Mouse (Mus musculus): ENCODE results near the gene Ttc28. TPM values are rescaled to one million over a fixed set of nuclear protein-coding genes. Genes with fewer than 3 reads are reported as not detected.

The Ttc28 gene
- total and polyA plus RNA-seq, 2 experiments from 2014 or later, result 14.5 to 50.4 TPM

DNA sequence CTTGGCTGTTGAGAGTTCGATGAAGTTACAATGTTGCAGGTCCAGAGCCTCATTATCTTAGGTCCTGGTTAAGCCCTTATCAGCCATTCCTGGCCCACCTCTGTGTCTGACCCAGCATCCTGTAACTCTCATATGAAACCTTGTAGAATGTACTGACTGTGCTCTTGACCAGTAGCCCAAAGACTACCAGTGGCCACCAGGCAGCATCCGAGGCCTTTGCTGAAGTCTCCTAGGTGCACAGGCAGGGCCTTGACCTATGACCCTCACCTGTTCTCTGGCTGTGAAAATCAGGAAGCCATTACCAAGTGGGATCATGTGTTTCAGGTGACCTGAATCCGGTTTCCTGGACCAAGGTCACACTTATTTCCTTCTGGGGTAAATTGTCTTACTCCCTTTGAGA, 183.6 kb downstream of the Ttc28 start:
- Histone ChIP-seq H3K36me3 (ENCODE audit: insufficient read depth) (no peaks in the 10 kb centered on the region), H3K4me2 (ENCODE audit: low read depth) (no peak overlapping the region), H3K4me3 (ENCODE audit: low read depth, low read length) (no peak overlapping the region), H3K4me1 (ENCODE audit: insufficient read depth) (peaks cover 23% of the 10 kb centered on the region), H3K27me3 (ENCODE audit: insufficient read depth, low read length) (no peaks in the 10 kb centered on the region), H3K27ac (ENCODE audit: low read depth, low read length) (no peak overlapping the region), H3K9me3 (ENCODE audit: low read length) (no peaks in the 10 kb centered on the region), H3K9ac (no peak overlapping the region)
- no peak for TF ChIP-seq CTCF (IDR thresholded peaks at IDR 0.05; ENCODE audit: low read depth)
- no peak for ATAC-seq
- no peak for DNase-seq
- WGBS, result 94% methylated on average over 3 of the region's 3 CpGs

DNA sequence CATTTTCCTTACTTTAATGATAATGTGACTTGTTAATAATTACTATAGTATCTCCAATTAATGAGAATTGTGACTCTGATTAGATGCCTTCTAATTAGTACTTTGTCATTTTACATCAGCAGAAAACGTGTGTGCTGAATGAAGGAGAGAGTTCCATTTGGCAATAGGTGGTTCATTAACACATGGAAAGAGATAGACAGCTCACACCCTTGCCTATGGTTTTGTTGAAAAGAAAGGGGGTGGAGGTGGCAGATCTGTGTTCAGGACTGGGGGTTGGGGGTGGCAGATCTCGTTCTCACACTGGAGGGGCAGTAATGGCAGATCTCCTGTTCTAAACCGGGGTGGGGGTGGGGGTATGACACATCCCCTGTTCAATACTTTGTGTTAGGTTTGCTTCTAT, 184.4 kb downstream of the Ttc28 start:
- WGBS, result 36% methylated on average over 3 of the region's 3 CpGs
- H3K9ac ChIP-seq, result no peak overlapping the region
- DNase-seq (no peak), ATAC-seq (no peak)
- H3K36me3 ChIP-seq (ENCODE audit: insufficient read depth), result no peaks in the 10 kb centered on the region
- peaks cover 15% of the 10 kb centered on the region for H3K4me1 ChIP-seq (ENCODE audit: insufficient read depth)
- peak overlapping the region; percentile 17; the same call in 1 of the 2 replicates for H3K27ac ChIP-seq (ENCODE audit: low read depth, low read length)
- TF ChIP-seq CTCF (IDR thresholded peaks at IDR 0.05; ENCODE audit: low read depth), result no peak
- H3K9me3 ChIP-seq (ENCODE audit: low read length), result no peaks in the 10 kb centered on the region
- H3K27me3 ChIP-seq (ENCODE audit: insufficient read depth, low read length), result no peaks in the 10 kb centered on the region
- H3K4me2 ChIP-seq (ENCODE audit: low read depth), result no peak overlapping the region
- no peak overlapping the region for H3K4me3 ChIP-seq (ENCODE audit: low read depth, low read length)

DNA sequence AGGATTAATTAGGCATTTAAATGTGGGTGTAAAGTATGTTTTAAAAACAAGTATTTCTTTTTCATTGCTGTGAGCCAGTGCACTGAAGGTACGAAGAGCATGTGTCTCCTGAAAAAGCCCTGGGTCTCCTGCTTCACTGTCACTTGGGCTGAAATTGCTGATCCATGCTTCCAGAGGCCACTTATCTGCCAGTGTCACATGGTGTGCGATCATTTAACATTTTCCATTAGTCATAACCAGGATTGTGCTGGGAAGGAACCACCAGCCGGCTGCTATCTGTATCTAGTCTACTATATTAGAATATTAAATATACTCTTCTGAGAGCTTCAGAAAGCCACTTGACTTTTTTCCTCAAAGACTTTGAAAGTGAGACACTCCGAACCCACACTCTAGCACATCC, 186.2 kb downstream of the Ttc28 start:
- no peak for TF ChIP-seq CTCF (IDR thresholded peaks at IDR 0.05; ENCODE audit: low read depth)
- no peak for ATAC-seq

DNA sequence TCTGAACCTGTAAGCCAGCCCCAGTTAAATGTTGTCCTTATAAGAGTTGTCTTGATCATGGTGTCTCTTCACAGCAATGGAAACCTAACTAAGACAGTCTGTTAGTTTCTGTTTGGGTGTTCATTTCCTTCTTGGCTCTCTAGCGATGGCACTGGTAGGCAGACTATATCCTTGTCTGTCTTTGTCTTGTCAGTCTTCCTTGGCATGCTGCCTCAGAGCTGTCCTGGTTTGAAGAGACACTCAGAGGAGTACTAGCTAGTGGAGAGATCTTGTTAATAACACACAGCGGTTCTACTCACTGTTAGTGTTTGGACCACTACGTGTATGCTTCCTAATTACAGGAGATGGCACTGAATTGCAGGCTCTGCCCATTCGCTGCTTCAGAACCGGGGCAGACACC, 189.9 kb downstream of the Ttc28 start:
- Histone ChIP-seq H3K4me3 (ENCODE audit: low read depth, low read length) (no peak overlapping the region), H3K36me3 (ENCODE audit: insufficient read depth) (no peaks in the 10 kb centered on the region), H3K27ac (ENCODE audit: low read depth, low read length) (no peak overlapping the region), H3K4me2 (ENCODE audit: low read depth) (no peak overlapping the region), H3K27me3 (ENCODE audit: insufficient read depth, low read length) (no peaks in the 10 kb centered on the region), H3K9ac (no peak overlapping the region), H3K4me1 (ENCODE audit: insufficient read depth) (peaks cover 21% of the 10 kb centered on the region), H3K9me3 (ENCODE audit: low read length) (no peaks in the 10 kb centered on the region)
- DNase-seq (no peak), ATAC-seq (peak; percentile 38)
- WGBS, result 60% methylated on average over 5 of the region's 5 CpGs
- TF ChIP-seq CTCF (IDR thresholded peaks at IDR 0.05; ENCODE audit: low read depth), result no peak

More for the DNA sequence above, 186.2 kb downstream of the Ttc28 start:
- Histone ChIP-seq H3K9ac (no peak overlapping the region), H3K27ac (ENCODE audit: low read depth, low read length) (no peak overlapping the region), H3K4me2 (ENCODE audit: low read depth) (no peak overlapping the region), H3K36me3 (ENCODE audit: insufficient read depth) (no peaks in the 10 kb centered on the region), H3K27me3 (ENCODE audit: insufficient read depth, low read length) (no peaks in the 10 kb centered on the region), H3K4me3 (ENCODE audit: low read depth, low read length) (no peak overlapping the region), H3K9me3 (ENCODE audit: low read length) (no peaks in the 10 kb centered on the region), H3K4me1 (ENCODE audit: insufficient read depth) (peaks cover 27% of the 10 kb centered on the region)
- DNase-seq, result no peak
- 63% methylated on average over 4 of the region's 4 CpGs for WGBS

DNA sequence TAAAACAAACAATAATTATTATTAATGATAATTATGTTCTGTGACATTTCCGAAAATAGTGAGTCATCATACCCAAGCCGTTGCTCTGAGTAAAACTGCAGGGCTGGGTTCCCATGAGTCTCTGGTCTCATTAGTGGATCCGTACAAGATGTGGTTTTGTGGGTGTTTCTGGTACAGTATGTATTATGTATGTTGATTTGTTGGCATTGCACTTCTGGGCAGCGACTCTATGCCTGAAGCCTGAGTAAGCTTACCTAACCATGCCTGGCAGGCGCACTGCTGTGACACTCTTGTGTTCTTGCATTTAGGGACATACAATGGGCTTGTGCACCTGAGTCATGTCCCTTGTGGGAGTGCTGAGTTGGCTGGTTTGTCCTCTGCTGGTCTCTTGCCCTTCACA, 190.3 kb downstream of the Ttc28 start:
- no peaks in the 10 kb centered on the region for H3K27me3 ChIP-seq (ENCODE audit: insufficient read depth, low read length)
- H3K36me3 ChIP-seq (ENCODE audit: insufficient read depth), result no peaks in the 10 kb centered on the region
- DNase-seq (no peak), ATAC-seq (peak; percentile 5; the same call in 1 of the 2 replicates)
- TF ChIP-seq CTCF (IDR thresholded peaks at IDR 0.05; ENCODE audit: low read depth), result no peak
- peaks cover 19% of the 10 kb centered on the region; the same call in 1 of the 2 replicates for H3K4me1 ChIP-seq (ENCODE audit: insufficient read depth)
- H3K27ac ChIP-seq (ENCODE audit: low read depth, low read length), result no peak overlapping the region
- H3K9ac ChIP-seq, result no peak overlapping the region
- no peak overlapping the region for H3K4me3 ChIP-seq (ENCODE audit: low read depth, low read length)
- no peak overlapping the region for H3K4me2 ChIP-seq (ENCODE audit: low read depth)
- 66% methylated on average over 5 of the region's 5 CpGs for WGBS
- H3K9me3 ChIP-seq (ENCODE audit: low read length), result no peaks in the 10 kb centered on the region

DNA sequence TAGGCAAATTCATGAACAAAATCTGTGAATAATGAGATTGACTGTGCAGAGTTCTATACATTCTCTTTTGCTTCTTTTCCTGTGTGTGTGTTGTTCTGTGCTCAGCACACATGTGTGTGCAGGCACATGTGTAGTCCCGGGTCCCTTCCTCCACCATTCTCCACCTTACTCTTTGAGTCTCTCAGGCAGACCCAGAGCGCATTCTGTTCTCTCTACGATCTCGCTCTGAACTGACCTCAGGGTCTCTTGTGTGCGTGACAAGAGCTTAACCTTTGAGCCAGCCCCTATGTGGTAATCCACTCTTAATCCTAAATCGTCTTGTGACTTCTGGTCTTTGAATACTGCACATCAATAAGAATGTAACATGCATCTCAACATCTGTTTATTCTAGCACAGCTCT, 190.8 kb downstream of the Ttc28 start:
- ATAC-seq, result no peak
- Histone ChIP-seq H3K4me1 (ENCODE audit: insufficient read depth) (peaks cover 18% of the 10 kb centered on the region; the same call in 1 of the 2 replicates), H3K4me2 (ENCODE audit: low read depth) (no peak overlapping the region), H3K4me3 (ENCODE audit: low read depth, low read length) (no peak overlapping the region), H3K9ac (no peak overlapping the region), H3K27me3 (ENCODE audit: insufficient read depth, low read length) (no peaks in the 10 kb centered on the region), H3K27ac (ENCODE audit: low read depth, low read length) (no peak overlapping the region), H3K9me3 (ENCODE audit: low read length) (no peaks in the 10 kb centered on the region), H3K36me3 (ENCODE audit: insufficient read depth) (no peaks in the 10 kb centered on the region)
- 69% methylated on average over 6 of the region's 6 CpGs for WGBS
- DNase-seq, result no peak
- TF ChIP-seq CTCF (IDR thresholded peaks at IDR 0.05; ENCODE audit: low read depth), result no peak

DNA sequence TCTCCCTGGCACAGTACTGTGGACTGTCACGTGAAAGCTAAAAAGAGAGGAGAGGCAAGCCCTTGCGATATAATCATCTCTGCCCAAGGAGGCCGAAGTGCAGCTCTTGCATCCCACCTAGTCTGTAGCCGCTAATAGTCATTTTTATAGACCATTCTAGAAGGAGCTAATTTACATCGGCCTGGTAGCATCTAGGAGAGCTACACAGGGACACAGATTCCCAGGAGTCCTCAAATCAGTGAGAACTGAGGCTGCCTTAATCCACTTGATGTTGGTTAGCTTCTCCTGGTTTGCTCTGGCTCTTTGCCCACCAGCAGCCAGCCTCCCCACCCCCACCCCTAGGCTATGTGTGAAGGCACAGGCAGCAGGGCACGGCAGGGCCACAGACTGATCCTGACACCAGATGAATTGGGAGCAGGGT, 193.7 kb downstream of the Ttc28 start:
- H3K4me1 ChIP-seq (ENCODE audit: insufficient read depth), result 0 out of 2 replicates have a peak, but pooled peaks cover 12% of the 10 kb centered on the region
- H3K4me2 ChIP-seq (ENCODE audit: low read depth), result no peak overlapping the region

More for the DNA sequence above, 193.7 kb downstream of the Ttc28 start:
- no peak for DNase-seq
- 42% methylated on average over 6 of the region's 6 CpGs for WGBS
- no peak overlapping the region for H3K27ac ChIP-seq (ENCODE audit: low read depth, low read length)
- H3K4me3 ChIP-seq (ENCODE audit: low read depth, low read length), result no peak overlapping the region
- TF ChIP-seq CTCF (IDR thresholded peaks at IDR 0.05; ENCODE audit: low read depth), result no peak
- no peak overlapping the region for H3K9ac ChIP-seq
- no peaks in the 10 kb centered on the region for H3K27me3 ChIP-seq (ENCODE audit: insufficient read depth, low read length)
- ATAC-seq, result peak; percentile 43; the same call in 1 of the 2 replicates
- H3K9me3 ChIP-seq (ENCODE audit: low read length), result no peaks in the 10 kb centered on the region
- no peaks in the 10 kb centered on the region for H3K36me3 ChIP-seq (ENCODE audit: insufficient read depth)
